ENCODE assay signal across 37 mouse cellular contexts in the genomic region with DNA sequence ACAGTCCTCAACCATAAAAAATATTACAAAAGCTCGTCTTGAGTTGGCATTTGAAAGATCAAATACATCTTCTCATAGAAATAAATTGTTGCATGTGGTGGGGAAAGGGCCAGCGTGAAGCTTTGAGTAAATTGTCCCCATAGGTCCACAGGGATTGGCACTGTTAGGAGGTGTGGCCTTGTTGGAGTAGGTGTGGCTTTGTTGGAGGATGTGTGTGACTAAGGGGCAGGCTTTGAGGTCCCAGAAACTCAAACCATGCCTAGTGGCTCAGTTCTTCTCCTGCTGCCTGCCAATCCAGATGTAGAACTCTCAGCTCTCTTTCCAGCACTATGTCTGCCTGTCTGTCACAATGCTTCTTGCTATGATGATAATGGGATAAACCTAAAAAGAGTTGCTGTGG. TPM values are rescaled to one million over a fixed set of nuclear protein-coding genes. Genes with fewer than 3 reads are reported as not detected.
"Had no signal": no experiment of that assay in that cellular context is flagged by ENCODE, and none has a peak within 500 bp of the region (broad histone marks: within the 10 kb centered on the region; RNA-seq: fewer than 3 reads in every experiment).

No protein-coding gene starts in this region.

- H3K9me3 ChIP-seq: limb, embryonic 10.5 days; limb, embryonic 12.5 days; limb, embryonic 13.5 days; limb, embryonic 15.5 days; liver, embryonic 12.5 days; liver, embryonic 13.5 days; liver, embryonic 15.5 days; lung, embryonic 15.5 days; midbrain, embryonic 12.5 days; midbrain, embryonic 15.5 days; neural tube, embryonic 12.5 days; neural tube, embryonic 13.5 days had no signal

- H3K9ac ChIP-seq: limb, embryonic 12.5 days; limb, embryonic 13.5 days; limb, embryonic 15.5 days; liver, embryonic 12.5 days; liver, embryonic 13.5 days; liver, embryonic 14.5 days; liver, embryonic 15.5 days; liver, postnatal 0 days; lung, embryonic 14.5 days; lung, embryonic 15.5 days; midbrain, embryonic 12.5 days; midbrain, embryonic 15.5 days; neural tube, embryonic 12.5 days; neural tube, embryonic 13.5 days had no signal

- ATAC-seq: liver, embryonic 12.5 days; liver, postnatal 0 days; lung, postnatal 0 days; midbrain, embryonic 15.5 days; midbrain, embryonic 16.5 days had no signal

- H3K27ac ChIP-seq: left cerebral cortex, adult 2 months; limb, embryonic 10.5 days; limb, embryonic 12.5 days; limb, embryonic 13.5 days; limb, embryonic 15.5 days; liver, embryonic 12.5 days; liver, embryonic 13.5 days; liver, embryonic 14.5 days; liver, embryonic 15.5 days; lung, embryonic 15.5 days; macrophage; midbrain, embryonic 12.5 days; midbrain, embryonic 15.5 days; neural tube, embryonic 12.5 days; neural tube, embryonic 13.5 days had no signal

- DNase-seq: left cerebral cortex, postnatal 4 days; liver; liver, embryonic 13.5 days; liver, postnatal 0 days; lung, adult 18-20 months; lung, adult 2 months; lung, embryonic 14.5 days; lung, postnatal 10 days; lung, postnatal 14 days; lung, postnatal 36 days; lung, postnatal 4 days had no signal

- H3K36me3 ChIP-seq: limb, embryonic 10.5 days; limb, embryonic 12.5 days; limb, embryonic 13.5 days; limb, embryonic 15.5 days; liver, embryonic 12.5 days; liver, embryonic 13.5 days; liver, embryonic 15.5 days; lung, embryonic 15.5 days; midbrain, embryonic 12.5 days; midbrain, embryonic 15.5 days; neural tube, embryonic 12.5 days; neural tube, embryonic 13.5 days had no signal

- H3K4me3 ChIP-seq: left cerebral cortex, adult 2 months; limb, embryonic 10.5 days; limb, embryonic 12.5 days; limb, embryonic 13.5 days; limb, embryonic 15.5 days; liver, embryonic 12.5 days; liver, embryonic 13.5 days; liver, embryonic 15.5 days; lung, embryonic 15.5 days; megakaryocyte, embryonic 14.5 days; midbrain, embryonic 12.5 days; midbrain, embryonic 15.5 days; myocyte; neural tube, embryonic 12.5 days; neural tube, embryonic 13.5 days had no signal

- H3K27me3 ChIP-seq: liver, embryonic 12.5 days; liver, embryonic 13.5 days; liver, embryonic 15.5 days; lung, embryonic 15.5 days had no signal

- H3K4me1 ChIP-seq: liver, embryonic 12.5 days; liver, embryonic 13.5 days; liver, embryonic 15.5 days; lung, embryonic 15.5 days; megakaryocyte, embryonic 14.5 days; midbrain, embryonic 15.5 days; neural tube, embryonic 12.5 days had no signal

- H3K4me2 ChIP-seq: limb, embryonic 12.5 days; limb, embryonic 13.5 days; limb, embryonic 15.5 days; liver, embryonic 11.5 days; liver, embryonic 12.5 days; liver, embryonic 13.5 days; liver, embryonic 15.5 days; lung, embryonic 14.5 days; lung, embryonic 15.5 days; midbrain, embryonic 12.5 days; midbrain, embryonic 15.5 days; neural tube, embryonic 12.5 days; neural tube, embryonic 13.5 days had no signal

RNA-seq across cellular contexts. Expression of gene Gm10320, which starts 49.8 kb away (rescaled TPM):
- total RNA-seq: left cerebral cortex, adult 2 months; left cerebral cortex, adult 8-10 months; left cerebral cortex, postnatal 10 days; left cerebral cortex, postnatal 14 days; left cerebral cortex, postnatal 25 days; left cerebral cortex, postnatal 36 days; left cerebral cortex, postnatal 4 days; midbrain, postnatal 0 days; monocyte, adult 5-6 weeks had no signal
- polyA plus RNA-seq: macrophage had no signal
